Mouse (Mus musculus) A20 (cell line): ENCODE data around the gene Tchp.

Experiments
- DNase-seq: peaks from one replicate; pipeline ENCODE4 v3.0.0-alpha.2; 2011; ENCODE audit warnings: low read depth, low spot score

The Tchp gene

GRCm38 (mm10) chr5:114707265-114708068 is at the start of gene Tchp:
TSS of gene Tchp (plus strand) at chr5:114707760.
- peak; percentile 92 for DNase-seq

DNA sequence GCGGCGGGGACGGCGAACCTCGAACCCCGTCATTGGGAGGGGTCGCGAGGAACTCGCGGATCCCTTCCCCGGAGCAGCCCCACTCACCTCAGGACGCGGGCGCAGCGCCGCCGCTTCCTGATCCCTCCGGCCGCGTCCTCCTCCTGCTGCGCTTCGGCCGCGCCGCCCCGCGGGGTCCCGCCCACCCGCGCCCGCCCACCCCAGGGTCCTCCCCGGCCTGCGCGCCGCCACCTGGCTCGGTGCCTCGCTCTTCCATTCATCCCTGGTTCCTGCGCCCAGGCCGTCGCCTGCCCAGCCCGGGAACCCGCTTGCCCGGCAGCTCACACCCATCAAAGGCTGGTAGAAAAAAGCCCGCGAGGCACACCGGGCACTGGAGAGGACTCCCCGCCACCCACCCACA is 49.3 kb upstream of the Tchp start, which contains the start of gene Trpv4:
Gene Trpv4 (minus strand): TSS at position 167 of the 400 bp plus-strand sequence.
- no peak for DNase-seq

GRCm38 (mm10) chr5:114661029-114661428 is 46.5 kb upstream of the Tchp start:
- DNase-seq, result peak; percentile 57

DNA sequence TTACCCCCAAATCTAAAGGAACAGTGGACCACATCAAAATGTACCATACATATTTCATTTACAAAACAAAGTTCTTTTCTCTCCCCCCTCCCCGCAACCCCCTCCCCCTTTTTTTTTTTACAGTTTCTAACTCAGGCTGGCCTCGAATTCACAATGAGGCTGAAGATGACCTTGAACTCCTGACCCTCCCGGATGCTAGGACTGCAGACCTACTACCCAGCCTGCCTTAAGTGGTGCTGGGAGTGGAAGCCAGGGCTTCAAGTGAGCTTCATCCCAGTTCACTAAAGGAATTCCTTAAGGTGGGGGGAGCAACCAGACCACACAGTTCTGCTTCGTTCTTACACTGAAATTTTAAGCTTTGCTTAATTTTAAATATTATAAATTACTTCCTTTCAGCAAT is 43.4 kb upstream of the Tchp start:
- no peak for DNase-seq

DNA sequence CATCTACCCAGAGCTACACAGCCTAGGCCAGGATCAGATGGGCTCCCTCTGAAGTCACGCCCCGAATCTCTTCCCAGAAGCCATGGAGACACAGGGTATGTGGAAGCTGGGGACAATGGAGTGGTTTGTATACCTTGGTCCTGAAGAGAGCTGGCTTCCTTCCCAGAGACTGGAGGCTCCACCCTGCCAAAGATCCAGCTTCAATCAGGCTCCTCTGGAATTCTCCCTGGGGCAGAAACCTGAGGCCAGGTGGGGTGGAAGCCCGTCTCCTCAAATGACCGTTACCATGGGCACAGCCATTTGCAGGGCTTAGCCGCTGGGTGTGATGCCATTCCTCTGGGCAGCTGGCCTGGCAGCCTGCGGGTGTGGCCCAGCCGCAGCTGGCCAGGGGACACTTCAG is 42.8 kb upstream of the Tchp start:
- DNase-seq, result no peak

DNA sequence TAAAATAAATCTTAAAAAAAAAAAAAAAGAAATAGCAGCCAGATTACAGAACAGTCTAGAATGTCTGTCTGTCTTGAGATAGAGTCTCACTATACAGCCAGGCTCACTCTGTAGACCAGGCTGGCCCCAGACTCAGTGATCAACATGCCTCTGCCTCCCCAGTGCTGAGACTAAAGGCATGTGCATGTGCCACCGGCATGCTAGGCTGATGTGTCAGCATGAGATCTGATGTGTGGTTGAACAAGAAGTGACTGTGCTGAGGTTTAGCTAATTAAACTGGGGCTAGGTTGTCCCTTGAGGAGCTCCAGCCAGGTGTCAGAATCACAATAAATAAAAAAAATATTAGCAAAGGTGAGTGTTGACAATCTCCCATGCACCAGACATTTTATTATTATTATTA is 40.9 kb upstream of the Tchp start:
- DNase-seq, result no peak

DNA sequence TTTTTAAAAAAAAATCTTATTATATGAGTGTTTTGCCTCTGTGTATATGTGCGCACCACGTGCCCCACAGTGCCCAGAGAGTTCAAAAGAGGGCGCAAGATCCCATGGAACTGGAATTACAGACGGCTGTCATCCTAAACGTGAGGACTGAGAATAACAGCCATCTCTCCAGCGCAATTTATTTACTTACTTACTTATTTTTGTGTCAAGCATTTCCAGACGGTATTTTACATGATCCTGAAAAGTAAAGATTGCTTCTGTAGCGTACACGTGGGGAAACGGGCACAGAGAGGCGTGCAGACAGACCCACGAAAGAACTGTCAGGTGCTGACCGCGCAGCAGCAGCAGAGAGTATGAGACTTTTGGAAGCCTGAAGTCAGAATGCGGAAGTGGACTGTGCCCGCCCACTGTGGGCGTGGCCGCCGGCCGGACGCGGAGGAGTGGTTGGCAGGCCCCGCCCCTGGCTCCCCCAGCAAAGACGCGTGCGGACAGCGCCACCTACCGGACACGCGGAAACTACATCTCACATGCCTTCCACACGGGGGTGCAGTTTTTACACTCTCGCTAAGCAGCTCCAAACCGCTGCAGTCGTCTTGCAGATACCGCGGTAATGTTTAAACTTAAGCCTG is 40.2 kb upstream of the Tchp start:
- DNase-seq, result peak; percentile 99

DNA sequence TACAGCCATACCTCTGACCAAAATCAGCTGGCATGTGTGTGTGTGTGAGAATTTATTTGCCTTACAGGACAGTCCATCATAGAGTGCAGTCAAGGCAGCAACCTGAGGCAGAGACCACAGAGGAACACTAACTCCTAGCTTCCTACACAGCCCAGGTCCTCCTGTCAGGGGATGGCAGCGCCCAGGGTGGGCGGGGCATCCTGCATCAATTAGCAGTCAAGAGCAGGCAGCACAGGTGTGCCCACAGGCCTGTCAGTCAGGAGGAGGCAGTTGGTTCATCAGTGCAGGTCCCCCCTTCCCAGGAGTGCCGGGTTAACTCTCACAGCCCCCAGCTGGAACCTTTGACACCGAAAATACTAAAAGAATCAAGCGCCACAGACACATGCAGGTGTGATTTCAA is 38.5 kb upstream of the Tchp start:
- no peak for DNase-seq

GRCm38 (mm10) chr5:114673114-114673513 is 34.4 kb upstream of the Tchp start:
- DNase-seq, result no peak

- DNase-seq, result no peak
These were observed 33.0 kb upstream of the Tchp start for GRCm38 (mm10) chr5:114674594-114674993.

GRCm38 (mm10) chr5:114679841-114680591 is 27.5 kb upstream of the Tchp start:
- no peak for DNase-seq

DNA sequence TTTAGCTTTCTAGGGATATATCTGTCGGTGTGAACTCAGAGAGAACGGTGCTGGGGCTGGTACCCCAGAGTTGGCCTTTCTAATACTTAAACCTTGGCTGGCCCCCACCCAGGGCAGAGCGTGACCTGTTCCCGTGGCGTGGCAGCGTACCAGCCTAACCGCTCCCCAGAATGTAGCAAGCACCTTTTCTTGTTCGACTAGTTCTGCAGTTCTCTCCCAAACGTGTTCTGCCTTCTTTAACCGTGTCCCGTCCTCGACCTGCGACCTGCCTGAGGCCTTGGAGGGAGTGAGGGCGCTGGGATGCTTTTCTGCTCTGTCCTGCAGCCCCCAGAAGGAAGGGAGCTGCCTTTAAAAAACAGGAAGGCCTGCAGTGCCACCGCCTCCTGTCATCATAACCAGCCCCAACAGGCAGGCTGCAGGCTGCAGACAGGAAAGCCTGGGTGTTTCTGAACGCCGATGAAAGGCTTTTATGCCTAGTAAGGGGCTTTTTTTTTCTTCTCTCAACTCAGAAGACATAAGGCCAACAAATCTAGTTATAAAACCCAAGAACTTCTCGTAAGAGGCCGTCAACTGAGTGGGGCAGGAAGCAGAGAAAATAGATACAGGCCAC is 26.8 kb upstream of the Tchp start:
- no peak for DNase-seq

GRCm38 (mm10) chr5:114681717-114682116 is 25.8 kb upstream of the Tchp start:
- no peak for DNase-seq

DNA sequence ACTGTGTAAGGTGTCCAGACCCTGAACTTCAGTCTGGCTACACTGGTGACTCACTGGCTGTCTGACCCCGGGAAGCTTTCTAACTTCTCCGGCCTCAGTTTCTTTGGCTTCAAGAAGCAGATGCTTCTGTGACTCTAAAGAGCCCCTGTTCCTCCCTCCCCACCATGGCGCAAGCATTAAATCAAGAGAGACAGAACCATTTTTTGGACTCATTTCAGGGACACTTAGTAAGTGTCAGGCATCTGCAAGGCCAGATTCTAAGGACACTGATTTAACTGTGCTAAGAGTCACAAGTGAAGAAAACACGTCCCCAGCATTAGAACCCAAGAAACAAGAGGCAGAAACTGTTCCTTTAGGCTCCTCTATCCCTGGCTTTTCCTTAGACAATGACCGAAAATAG is 21.6 kb upstream of the Tchp start:
- DNase-seq, result no peak

- no peak for DNase-seq
These were observed 20.8 kb upstream of the Tchp start for GRCm38 (mm10) chr5:114686726-114687210.

DNA sequence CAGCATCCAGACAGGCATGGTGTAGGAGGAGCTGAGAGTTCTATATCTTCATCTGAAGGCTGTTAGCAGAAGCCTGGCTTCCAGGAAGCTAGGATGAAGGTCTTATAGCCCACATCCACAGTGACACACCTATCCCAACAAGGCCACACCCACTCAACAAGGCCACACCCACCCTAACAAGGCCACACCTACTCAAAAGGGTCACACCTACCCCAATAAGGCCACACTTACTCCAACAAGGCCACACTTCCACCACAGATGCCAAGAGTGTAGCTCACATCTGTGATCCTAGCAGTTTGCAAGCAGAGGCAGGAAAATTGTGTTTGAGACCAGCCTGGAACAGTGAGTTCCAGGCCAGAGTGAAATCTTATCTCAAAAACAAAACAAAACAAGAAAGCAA is 19.7 kb upstream of the Tchp start:
- peak; percentile 52 for DNase-seq

- no peak for DNase-seq
These were observed 18.9 kb upstream of the Tchp start for GRCm38 (mm10) chr5:114688703-114689102.

- peak; percentile 71 for DNase-seq
These were observed 17.7 kb upstream of the Tchp start for GRCm38 (mm10) chr5:114689700-114690366.

DNA sequence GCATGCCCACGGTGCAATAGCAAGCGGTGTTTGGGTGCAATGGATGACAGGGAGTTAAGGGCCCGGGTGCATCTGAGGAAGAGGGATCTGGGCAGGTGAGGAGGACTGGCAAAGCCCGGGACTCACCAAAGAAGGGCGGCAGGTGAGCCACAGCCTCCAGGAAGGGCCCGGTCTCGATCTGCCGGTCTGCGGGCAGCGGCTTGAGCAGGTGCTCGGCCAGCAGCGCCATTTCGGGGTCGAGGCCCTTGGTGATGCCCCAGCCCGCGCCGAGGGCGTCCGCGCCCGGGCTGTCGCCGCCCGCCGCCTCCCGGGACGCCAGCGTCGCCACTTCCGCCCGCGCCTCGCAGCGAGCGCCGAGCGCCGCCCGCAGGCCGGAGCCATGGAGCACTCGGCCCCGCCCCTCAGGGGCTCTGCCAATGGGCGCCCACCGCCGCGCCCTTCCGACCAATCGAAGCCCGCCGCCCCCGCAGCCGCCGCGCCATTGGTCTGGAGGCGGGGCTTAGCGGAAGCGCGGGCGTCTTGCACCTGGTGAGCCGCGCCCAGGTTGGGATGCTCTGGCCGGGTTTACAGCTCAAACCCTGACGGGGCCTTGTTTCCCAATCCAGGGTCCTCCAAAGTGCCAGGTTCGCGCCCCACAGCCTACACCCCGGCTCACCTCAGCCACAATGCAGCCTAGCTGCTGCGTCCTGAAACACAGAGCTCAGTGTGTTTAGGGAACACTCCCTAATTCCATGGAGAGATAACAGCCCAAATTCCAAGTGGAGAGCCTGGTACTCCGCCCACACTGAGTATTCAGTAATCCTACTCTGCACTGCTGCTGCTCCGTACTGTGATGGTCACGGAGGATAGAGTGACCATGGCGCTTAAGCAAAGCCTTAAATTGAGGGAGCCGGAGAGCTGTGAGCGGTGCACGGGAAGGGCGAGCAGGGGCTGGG is 16.7 kb upstream of the Tchp start, which contains the start of gene Gltp:
Gene Gltp (minus strand): TSS at position 352 of the 935 bp plus-strand sequence.
- DNase-seq, result peak; percentile 96

DNA sequence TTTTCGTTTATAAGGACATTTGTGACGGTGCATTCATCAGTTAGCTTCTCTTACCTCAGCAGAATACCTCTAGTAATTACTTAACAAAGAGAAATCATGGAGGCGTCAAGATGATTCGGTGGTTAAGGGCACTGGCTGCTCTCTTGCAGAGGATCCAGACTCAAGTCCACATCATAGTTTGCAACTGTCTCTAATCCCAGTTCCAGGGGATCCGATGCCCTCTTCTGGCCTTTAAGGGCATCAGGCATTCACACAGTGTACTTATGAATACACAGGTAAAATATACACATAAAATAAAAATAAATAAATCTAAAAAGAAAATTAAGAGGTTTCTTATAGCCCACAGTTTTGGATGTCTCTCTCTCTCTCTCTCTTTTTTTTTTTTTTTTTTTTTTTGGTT is 11.8 kb upstream of the Tchp start:
- DNase-seq, result peak; percentile 32
